Mouse (Mus musculus): ENCODE data around the gene Ascl2. TPM values are rescaled to one million over a fixed set of nuclear protein-coding genes. Genes with fewer than 3 reads are reported as not detected.

Gene Ascl2
- polyA plus RNA-seq, 1 experiment = 0.74 TPM

DNA sequence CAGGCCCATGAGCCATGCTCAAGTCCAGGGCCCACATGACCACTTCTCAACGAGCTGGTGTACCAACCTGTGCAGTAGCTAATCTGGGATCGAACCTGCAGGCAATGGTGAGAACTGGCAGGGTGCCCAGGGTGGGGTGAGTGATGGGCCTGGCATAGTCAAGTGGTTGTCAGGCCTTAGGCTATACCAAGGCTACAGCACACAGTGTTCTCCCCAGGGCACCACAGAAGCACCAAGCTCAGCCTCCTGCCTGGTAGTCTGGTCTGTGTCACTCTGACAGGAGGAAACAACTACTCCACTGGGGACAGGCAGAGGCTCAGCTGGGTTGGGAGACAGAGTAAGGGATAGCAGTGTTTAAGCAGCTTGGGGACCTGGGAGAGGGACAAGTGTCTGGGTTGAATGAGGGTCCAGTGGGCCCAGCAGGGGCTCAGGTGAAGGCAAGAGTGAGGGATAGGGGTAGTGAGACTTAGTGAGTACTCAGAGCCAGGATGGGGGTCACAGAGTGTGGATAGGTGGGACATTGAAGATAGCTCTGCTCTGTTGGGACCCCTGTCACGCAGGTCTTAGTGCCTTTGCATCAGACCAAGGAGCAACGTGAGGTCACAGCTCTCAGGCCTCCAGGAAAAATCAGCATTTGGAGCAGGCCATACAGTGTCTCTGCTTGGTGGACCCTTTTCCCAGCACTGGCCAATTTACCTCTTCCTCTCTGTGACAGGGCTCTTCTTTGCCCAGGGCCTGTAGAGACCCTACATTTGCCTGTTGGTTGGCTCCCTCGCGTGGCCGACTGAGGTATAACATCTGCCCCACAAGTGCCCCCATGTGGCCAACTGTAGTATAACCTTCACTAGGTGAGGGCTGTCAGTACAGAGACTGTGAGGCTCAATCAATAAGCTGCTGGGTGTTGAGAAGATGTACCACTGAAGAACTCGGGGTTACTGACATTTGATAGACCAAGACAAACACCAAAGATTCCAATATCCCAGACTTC lies 50.1 kb downstream of the Ascl2 start:
- H3K27ac ChIP-seq (ENCODE audit: insufficient read depth, low read length) = no peak overlapping the region
- H3K4me3 ChIP-seq (replicated peaks; ENCODE audit: insufficient read depth, low read depth, low read length) = no peak overlapping the region
- H3K4me1 ChIP-seq (ENCODE audit: control insufficient read depth, insufficient read depth, low read length) = peaks cover 6% of the 10 kb centered on the region
- no peaks in the 10 kb centered on the region for H3K27me3 ChIP-seq (ENCODE audit: control insufficient read depth, insufficient read depth, low read length)
- TF ChIP-seq CTCF (IDR thresholded peaks at IDR 0.05; ENCODE audit: borderline replicate concordance, insufficient read depth, low read depth, low read length) (peak; percentile 99), POLR2A (IDR thresholded peaks at IDR 0.05; ENCODE audit: borderline replicate concordance, insufficient read depth, low read length) (no peak)
- peak; percentile 49 to 73 for DNase-seq
- 26% methylated on average over 8 of the region's 8 CpGs for WGBS

DNA sequence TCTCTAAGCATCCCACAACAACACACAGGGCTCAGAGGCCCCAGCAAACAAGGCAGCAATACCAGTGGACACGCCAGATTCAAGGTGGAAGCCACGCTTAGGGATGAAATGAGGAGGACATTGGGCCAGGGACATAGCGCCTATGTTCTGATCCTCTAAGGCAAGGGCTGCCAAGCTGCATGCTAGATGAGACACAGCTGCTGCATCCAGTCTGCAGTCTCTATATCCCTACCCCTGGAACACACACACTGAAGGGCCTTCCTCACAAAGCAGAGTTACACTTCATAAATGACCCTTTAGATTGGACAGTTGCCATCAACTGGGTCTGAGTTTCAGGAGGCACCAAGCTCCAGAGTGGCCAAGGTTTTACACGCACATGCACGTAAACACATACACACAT lies 51.4 kb downstream of the Ascl2 start:
- no peak overlapping the region for H3K4me3 ChIP-seq (replicated peaks; ENCODE audit: insufficient read depth, low read depth, low read length)
- DNase-seq = no peak
- H3K27me3 ChIP-seq (ENCODE audit: control insufficient read depth, insufficient read depth, low read length) = no peaks in the 10 kb centered on the region
- H3K27ac ChIP-seq (ENCODE audit: insufficient read depth, low read length) = no peak overlapping the region
- TF ChIP-seq CTCF (IDR thresholded peaks at IDR 0.05; ENCODE audit: borderline replicate concordance, insufficient read depth, low read depth, low read length) (no peak), POLR2A (IDR thresholded peaks at IDR 0.05; ENCODE audit: borderline replicate concordance, insufficient read depth, low read length) (no peak)
- H3K4me1 ChIP-seq (ENCODE audit: control insufficient read depth, insufficient read depth, low read length) = peaks cover 6% of the 10 kb centered on the region
- 90% methylated on average over 5 of the region's 5 CpGs for WGBS

Other genes starting within 250 kb of the Ascl2 start
- 0.80 and 0.82 TPM in 2 replicates for gene Ins2, start 225.9 kb downstream of the Ascl2 start, polyA plus RNA-seq (2012; rRNA removed)
- 11.0 and 13.6 TPM in 2 replicates for gene Th, start 38.1 kb downstream of the Ascl2 start, polyA plus RNA-seq (2012; rRNA removed)
- gene Tspan32, start 35.8 kb upstream of the Ascl2 start, polyA plus RNA-seq (2012; rRNA removed) = 0.25 and 0.32 TPM in 2 replicates
- 841 and 916 TPM in 2 replicates for gene Cd81, start 83.5 kb upstream of the Ascl2 start, polyA plus RNA-seq (2012; rRNA removed)
- gene Tssc4, start 100.0 kb upstream of the Ascl2 start, polyA plus RNA-seq (2012; rRNA removed) = 101 and 106 TPM in 2 replicates
- 0.10 and 0.13 TPM in 2 replicates for gene Trpm5, start 125.4 kb upstream of the Ascl2 start, polyA plus RNA-seq (2012; rRNA removed)
- 0.54 and 1.6 TPM in 2 replicates for gene Kcnq1, start 137.1 kb upstream of the Ascl2 start, polyA plus RNA-seq (2012; rRNA removed)